Mouse (Mus musculus): ENCODE data around the gene Fyn. TPM values are rescaled to one million over a fixed set of nuclear protein-coding genes. Genes with fewer than 3 reads are reported as not detected.

The Fyn gene
- polyA plus RNA-seq, 1 experiment from 2014 or later: 34.1 TPM

- WGBS: 82% methylated on average over 5 of the region's 5 CpGs
Measured at GRCm38 (mm10) chr10:39601068-39601467, 232.4 kb downstream of the Fyn start.

GRCm38 (mm10) chr10:39606434-39606833 is 237.8 kb downstream of the Fyn start:
- H3K27me3 ChIP-seq: no peaks in the 10 kb centered on the region

More at GRCm38 (mm10) chr10:39601068-39601467, 232.4 kb downstream of the Fyn start:
- Histone ChIP-seq H3K4me3 (no peak overlapping the region), H3K9me3 (peaks cover 10% of the 10 kb centered on the region), H3K4me1 (peaks cover 19% of the 10 kb centered on the region), H3K27ac (no peak overlapping the region), H3K27me3 (no peaks in the 10 kb centered on the region), H3K4me2 (no peak overlapping the region), H3K9ac (no peak overlapping the region), H3K36me3 (0 out of 2 replicates have a peak, but pooled peaks cover under 1% of the 10 kb centered on the region)
- no peak for ATAC-seq (ENCODE audit: insufficient number of reproducible peaks, insufficient read depth, low FRiP score, low TSS enrichment, low read depth)

GRCm38 (mm10) chr10:39611234-39611633 is 242.6 kb downstream of the Fyn start:
- H3K36me3 ChIP-seq: 0 out of 2 replicates have a peak, but pooled peaks cover 7% of the 10 kb centered on the region
- H3K9ac ChIP-seq: no peak overlapping the region
- H3K4me2 ChIP-seq: no peak overlapping the region
- no peaks in the 10 kb centered on the region for H3K27me3 ChIP-seq
- WGBS: 44% methylated on average over 3 of the region's 3 CpGs
- ATAC-seq (ENCODE audit: insufficient number of reproducible peaks, insufficient read depth, low FRiP score, low TSS enrichment, low read depth): no peak
- 0 out of 2 replicates have a peak, but pooled peaks cover 4% of the 10 kb centered on the region for H3K9me3 ChIP-seq
- H3K27ac ChIP-seq: peak overlapping the region; percentile 33; the same call in 1 of the 2 replicates
- peaks cover 49% of the 10 kb centered on the region for H3K4me1 ChIP-seq
- H3K4me3 ChIP-seq: no peak overlapping the region

More at GRCm38 (mm10) chr10:39606434-39606833, 237.8 kb downstream of the Fyn start:
- Histone ChIP-seq H3K9me3 (peaks cover 15% of the 10 kb centered on the region), H3K4me1 (0 out of 2 replicates have a peak, but pooled peaks cover 6% of the 10 kb centered on the region), H3K9ac (no peak overlapping the region), H3K27ac (no peak overlapping the region), H3K4me2 (no peak overlapping the region), H3K4me3 (no peak overlapping the region), H3K36me3 (0 out of 2 replicates have a peak, but pooled peaks cover 9% of the 10 kb centered on the region)
- 89% methylated on average over 1 of the region's 1 CpGs for WGBS
- ATAC-seq (ENCODE audit: insufficient number of reproducible peaks, insufficient read depth, low FRiP score, low TSS enrichment, low read depth): no peak

GRCm38 (mm10) chr10:39612131-39612530 is 243.5 kb downstream of the Fyn start:
- Histone ChIP-seq H3K9me3 (0 out of 2 replicates have a peak, but pooled peaks cover 2% of the 10 kb centered on the region), H3K4me2 (peak overlapping the region; percentile 62), H3K27ac (peak overlapping the region; percentile 96), H3K4me1 (peaks cover 51% of the 10 kb centered on the region), H3K4me3 (no peak overlapping the region), H3K27me3 (no peaks in the 10 kb centered on the region), H3K9ac (no peak overlapping the region), H3K36me3 (0 out of 2 replicates have a peak, but pooled peaks cover 3% of the 10 kb centered on the region)
- ATAC-seq (ENCODE audit: insufficient number of reproducible peaks, insufficient read depth, low FRiP score, low TSS enrichment, low read depth): no peak
- 78% methylated on average over 2 of the region's 2 CpGs for WGBS

DNA sequence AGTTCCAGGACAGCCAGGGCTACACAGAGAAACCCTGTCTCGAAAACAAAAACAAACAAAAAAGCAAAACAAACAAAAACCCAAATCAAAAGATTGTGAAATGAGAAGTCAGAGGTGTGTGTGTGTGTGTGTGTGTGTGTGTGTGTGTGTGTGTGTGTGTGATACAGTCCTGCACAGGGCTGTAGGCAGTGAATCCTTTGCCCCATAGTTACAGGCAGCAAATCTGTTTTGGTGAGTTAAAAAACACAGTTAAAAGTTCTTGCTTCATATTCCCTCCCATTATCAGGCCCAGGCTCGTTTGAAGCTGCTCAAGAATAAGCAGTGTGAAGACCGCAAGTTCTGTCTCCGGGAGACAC is 244.0 kb downstream of the Fyn start, which contains the start of gene Traf3ip2:
TSS of gene Traf3ip2 (plus strand) at position 302 of the 356 bp plus-strand sequence.
- Histone ChIP-seq H3K4me2 (peak within 1 kb of the TSS; percentile 62), H3K9ac (peak within 1 kb of the TSS; percentile 72), H3K27ac (peak within 1 kb of the TSS; percentile 96), H3K9me3 (no peaks in the 10 kb centered on the region), H3K4me3 (peak within 1 kb of the TSS; percentile 41), H3K27me3 (no peaks in the 10 kb centered on the region), H3K36me3 (0 out of 2 replicates have a peak, but pooled peaks cover 3% of the 10 kb centered on the region), H3K4me1 (peaks cover 51% of the 10 kb centered on the region)
- 37% methylated on average over 4 of the region's 4 CpGs for WGBS
- no peak for ATAC-seq (ENCODE audit: insufficient number of reproducible peaks, insufficient read depth, low FRiP score, low TSS enrichment, low read depth)

- WGBS: 5% methylated on average over 26 of the region's 26 CpGs
- peak overlapping the region; percentile 72 for H3K9ac ChIP-seq
- peak overlapping the region; percentile 41 for H3K4me3 ChIP-seq
- 0 out of 2 replicates have a peak, but pooled peaks cover 3% of the 10 kb centered on the region for H3K36me3 ChIP-seq
- no peaks in the 10 kb centered on the region for H3K9me3 ChIP-seq
- H3K27me3 ChIP-seq: no peaks in the 10 kb centered on the region
- H3K27ac ChIP-seq: peak overlapping the region; percentile 96
- peaks cover 51% of the 10 kb centered on the region for H3K4me1 ChIP-seq
- peak overlapping the region; percentile 62 for H3K4me2 ChIP-seq
- ATAC-seq (ENCODE audit: insufficient number of reproducible peaks, insufficient read depth, low FRiP score, low TSS enrichment, low read depth): peak; percentile 60
Measured at GRCm38 (mm10) chr10:39612989-39613831, 244.6 kb downstream of the Fyn start.

DNA sequence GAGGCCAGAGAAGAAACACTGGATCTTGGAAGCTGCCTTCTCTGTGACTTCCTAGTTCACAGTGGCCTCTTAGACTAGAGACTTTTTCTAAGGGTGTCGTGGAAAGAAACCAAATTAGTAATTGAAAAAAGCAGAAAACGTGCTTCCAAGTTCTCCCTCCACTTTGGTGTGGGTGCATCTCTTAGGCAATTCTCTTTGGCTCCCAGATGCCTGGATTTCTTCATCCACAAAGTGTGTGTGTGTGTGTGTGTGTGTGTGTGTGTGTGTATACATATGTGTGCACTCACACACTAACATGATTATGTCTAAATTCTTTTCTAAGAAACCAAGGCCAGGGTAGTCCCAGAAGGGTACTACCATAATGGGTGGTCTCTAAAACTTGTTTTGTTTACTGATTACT is 245.3 kb downstream of the Fyn start:
- ATAC-seq (ENCODE audit: insufficient number of reproducible peaks, insufficient read depth, low FRiP score, low TSS enrichment, low read depth): no peak
- H3K9ac ChIP-seq: 0 out of 2 replicates have a peak overlapping the region, but pooled peaks have one; percentile 7

DNA sequence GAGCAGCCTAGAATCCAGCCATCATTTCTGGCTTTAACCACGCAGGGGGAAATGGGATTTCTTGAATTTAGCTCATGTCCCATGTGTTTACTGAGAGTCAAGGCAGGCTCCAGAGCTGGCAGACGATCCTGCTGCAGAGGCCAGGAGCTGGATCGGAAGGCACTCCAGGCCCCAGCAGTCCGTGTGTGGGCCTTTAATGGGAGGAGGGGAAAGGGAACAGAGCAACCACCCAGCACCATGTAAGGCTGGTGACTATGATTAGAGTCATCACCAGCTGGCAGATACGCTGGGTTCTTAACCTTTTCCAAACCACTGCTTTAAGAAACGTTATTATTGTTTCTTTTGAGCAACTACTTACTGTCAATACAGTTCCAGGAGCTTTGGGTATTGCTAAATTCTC is 246.0 kb downstream of the Fyn start:
- H3K27ac ChIP-seq: peak overlapping the region; percentile 96
- peak overlapping the region; percentile 62 for H3K4me2 ChIP-seq
- peak overlapping the region; percentile 1; the same call in 1 of the 2 replicates for H3K4me3 ChIP-seq
- WGBS: 15% methylated on average over 6 of the region's 6 CpGs
- H3K9me3 ChIP-seq: no peaks in the 10 kb centered on the region
- H3K9ac ChIP-seq: peak overlapping the region; percentile 22; the same call in 1 of the 2 replicates
- ATAC-seq (ENCODE audit: insufficient number of reproducible peaks, insufficient read depth, low FRiP score, low TSS enrichment, low read depth): 0 out of 2 replicates have a peak, but pooled peaks have one; percentile 67
- 0 out of 2 replicates have a peak, but pooled peaks cover 3% of the 10 kb centered on the region for H3K36me3 ChIP-seq
- H3K27me3 ChIP-seq: no peaks in the 10 kb centered on the region
- H3K4me1 ChIP-seq: peaks cover 51% of the 10 kb centered on the region

More for the DNA sequence above, 245.3 kb downstream of the Fyn start:
- Histone ChIP-seq H3K27ac (peak overlapping the region; percentile 96), H3K4me3 (peak overlapping the region; percentile 41), H3K36me3 (0 out of 2 replicates have a peak, but pooled peaks cover 3% of the 10 kb centered on the region), H3K4me2 (peak overlapping the region; percentile 62), H3K27me3 (no peaks in the 10 kb centered on the region), H3K9me3 (no peaks in the 10 kb centered on the region), H3K4me1 (peaks cover 51% of the 10 kb centered on the region)
- 9% methylated on average over 2 of the region's 2 CpGs for WGBS

Other genes starting within 250 kb of the Fyn start
- gene Fam229b, start 234.9 kb upstream of the Fyn start, polyA plus RNA-seq (2015; fragmentation: Nextera tagmentation; extraction: Ambion mirVana): 15.1 and 18.7 TPM in 2 replicates
- gene Tube1, start 234.9 kb upstream of the Fyn start, polyA plus RNA-seq (2015; fragmentation: Nextera tagmentation; extraction: Ambion mirVana): 19.3 and 19.6 TPM in 2 replicates
- gene Ccn6, start 205.1 kb upstream of the Fyn start, polyA plus RNA-seq (2015; fragmentation: Nextera tagmentation; extraction: Ambion mirVana): 0.51 and 0.58 TPM in 2 replicates
- gene Traf3ip2, start 244.1 kb downstream of the Fyn start, polyA plus RNA-seq (2015; fragmentation: Nextera tagmentation; extraction: Ambion mirVana): 15.8 and 18.1 TPM in 2 replicates

All from embryonic facial prominence, embryonic 13.5 days (tissue).